8 mouse cellular contexts compared by ENCODE assay signal in the genomic region with DNA sequence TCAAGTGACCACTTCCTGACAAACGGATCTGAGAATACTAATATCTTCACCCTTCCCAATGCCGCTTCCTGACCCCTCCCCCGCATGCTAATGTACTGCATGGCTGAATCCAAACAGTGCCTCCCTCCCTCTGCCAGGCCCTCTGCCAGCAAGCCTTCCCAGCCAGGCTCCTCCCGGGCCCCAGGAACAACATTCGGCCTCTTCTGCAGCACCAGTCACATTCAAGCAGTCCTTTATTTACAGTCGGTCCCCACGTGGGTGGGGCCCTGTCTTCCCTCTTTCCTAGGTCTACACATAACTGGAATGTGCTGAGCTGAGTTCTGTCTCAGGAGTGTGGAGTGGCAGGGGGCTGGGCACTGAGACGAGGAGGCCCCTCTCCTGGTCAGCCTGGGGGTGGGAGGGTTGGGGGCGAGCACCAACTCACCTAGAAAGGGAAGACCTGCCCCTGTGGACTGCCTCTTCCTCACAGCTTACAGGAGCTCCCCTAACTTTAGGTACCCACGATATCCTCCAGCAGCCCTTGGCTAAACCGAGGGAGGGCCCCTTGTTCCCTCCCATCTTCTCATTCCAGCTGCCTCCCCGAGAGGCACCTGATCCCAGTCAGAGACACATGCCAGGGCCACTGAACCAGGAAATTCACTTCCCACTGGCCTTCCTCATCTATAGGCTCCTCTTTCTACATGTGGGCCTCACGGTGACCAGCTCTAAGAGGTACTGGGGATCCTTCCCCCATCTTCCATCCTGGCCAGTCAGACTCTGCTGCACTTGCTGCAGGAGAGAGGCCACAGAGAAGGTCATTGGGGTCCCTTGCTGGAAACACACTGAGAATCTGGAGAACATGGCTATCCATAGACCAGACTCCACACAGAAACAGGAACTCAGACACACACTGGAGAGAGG. TPM values are rescaled to one million over a fixed set of nuclear protein-coding genes. Genes with fewer than 3 reads are reported as not detected.
DNase-seq lines count a peak whose midpoint lies in the region; ATAC-seq and TF ChIP-seq lines count a peak whose summit lies in the region.

No protein-coding gene starts in this region.

- peak; percentile 78 for DNase-seq in cerebellum, adult 11 months
- peak; percentile 58 to 59 for DNase-seq in frontal cortex, postnatal 14 days (ENCODE audit: low spot score in 2 of 2)
- DNase-seq in layer of hippocampus, postnatal 36 days: peak; percentile 59 to 61
- peak; percentile 94 for DNase-seq in lung, postnatal 0 days (ENCODE audit: low spot score)
- DNase-seq in right cerebral cortex, adult 2 months (ENCODE audit: low spot score in 2 of 2): peak; percentile 61 to 71
- no peak for DNase-seq in spleen, adult 12 weeks (ENCODE audit: low spot score)

- H3K4me2 ChIP-seq in hindbrain, embryonic 12.5 days (replicated peaks): peak overlapping the region; percentile 65
- peak overlapping the region; percentile 32 for H3K4me2 ChIP-seq in lung, postnatal 0 days (replicated peaks; ENCODE audit: low read depth, low read length)

- peak overlapping the region; percentile 28 for H3ac ChIP-seq in C2C12 (ENCODE audit: control insufficient read depth, insufficient read length, low read depth)

- H3K27ac ChIP-seq in hindbrain, embryonic 12.5 days: peak overlapping the region; percentile 95
- H3K27ac ChIP-seq in lung, postnatal 0 days (ENCODE audit: low read length): peak overlapping the region; percentile 94

- no peaks in the 10 kb centered on the region for H3K27me3 ChIP-seq in C2C12 (ENCODE audit: control insufficient read depth, insufficient read depth, insufficient read length)
- H3K27me3 ChIP-seq in hindbrain, embryonic 12.5 days: no peaks in the 10 kb centered on the region
- H3K27me3 ChIP-seq in lung, postnatal 0 days (replicated peaks; ENCODE audit: insufficient read depth, low read length): no peaks in the 10 kb centered on the region

- H3K79me3 ChIP-seq in C2C12 (ENCODE audit: low read depth): peaks cover 54% of the 10 kb centered on the region

- TF ChIP-seq CTCF in C2C12 (IDR thresholded peaks at IDR 0.05; ENCODE audit: control insufficient read depth, insufficient read depth, insufficient read length): no peak
- TF ChIP-seq CTCF in lung, postnatal 0 days (IDR thresholded peaks at IDR 0.05): no peak

- H3K4me3 ChIP-seq in C2C12 (ENCODE audit: insufficient read depth, poor library complexity, severe bottlenecking): no peak overlapping the region
- 0 out of 2 replicates have a peak overlapping the region, but pooled peaks have one; percentile 10 for H3K4me3 ChIP-seq in hindbrain, embryonic 12.5 days
- no peak overlapping the region for H3K4me3 ChIP-seq in lung, postnatal 0 days (ENCODE audit: low read depth, low read length)

- peak overlapping the region; percentile 27; the same call in 1 of the 2 replicates for H3K9ac ChIP-seq in hindbrain, embryonic 12.5 days
- no peak overlapping the region for H3K9ac ChIP-seq in lung, postnatal 0 days (replicated peaks; ENCODE audit: low read depth)

- H3K79me2 ChIP-seq in C2C12 (ENCODE audit: control insufficient read depth, insufficient read depth): peaks cover 94% of the 10 kb centered on the region

- peak; percentile 77 for TF ChIP-seq EP300 in lung, postnatal 0 days (IDR thresholded peaks at IDR 0.05)

- peaks cover 73% of the 10 kb centered on the region for H3K4me1 ChIP-seq in hindbrain, embryonic 12.5 days
- H3K4me1 ChIP-seq in lung, postnatal 0 days (ENCODE audit: insufficient read depth, low read depth, low read length): peaks cover 44% of the 10 kb centered on the region

- H3K9me3 ChIP-seq in hindbrain, embryonic 12.5 days (replicated peaks): no peaks in the 10 kb centered on the region
- no peaks in the 10 kb centered on the region for H3K9me3 ChIP-seq in lung, postnatal 0 days (ENCODE audit: low read length)

- H3K36me3 ChIP-seq in C2C12 (ENCODE audit: control insufficient read depth, insufficient read depth): peaks cover 31% of the 10 kb centered on the region
- H3K36me3 ChIP-seq in hindbrain, embryonic 12.5 days: 0 out of 2 replicates have a peak, but pooled peaks cover 20% of the 10 kb centered on the region
- H3K36me3 ChIP-seq in lung, postnatal 0 days (ENCODE audit: insufficient read depth, low read length): 0 out of 2 replicates have a peak, but pooled peaks cover 3% of the 10 kb centered on the region

- 10% methylated on average over 12 of the region's 13 CpGs for WGBS in hindbrain, embryonic 12.5 days
- 8% methylated on average over 12 of the region's 13 CpGs for WGBS in lung, postnatal 0 days

- ATAC-seq in hindbrain, embryonic 12.5 days (ENCODE audit: low FRiP score): peak; percentile 21; the same call in 1 of the 2 replicates
- ATAC-seq in lung, postnatal 0 days: peak; percentile 69

TF ChIP-seq in C2C12, 6 proteins besides CTCF, POLR2A, EP300 and RAD21:
- TF ChIP-seq USF1 (IDR thresholded peaks at IDR 0.05; ENCODE audit: low read depth) (peak; percentile 1), MAX (IDR thresholded peaks at IDR 0.05) (no peak)
TF ChIP-seq in C2C12: peak in this region for 1.

RNA-seq across cellular contexts. Expression of a gene that starts 15.2 kb away (rescaled TPM):
- 6.0 TPM for polyA plus RNA-seq in C2C12 (2012; fragmentation: generic; extraction: Trizol)
- 63.3 and 63.9 TPM in 2 replicates for polyA plus RNA-seq in hindbrain, embryonic 12.5 days (2016; fragmentation: Nextera tagmentation; extraction: Ambion mirVana)
- total RNA-seq in layer of hippocampus, postnatal 36 days (2021): 10 to 100 TPM; 58.9 to 67.8 TPM
- 30.0 and 30.5 TPM in 2 replicates for polyA plus RNA-seq in lung, postnatal 0 days (2015; fragmentation: Nextera tagmentation; extraction: Ambion mirVana)
